Mouse (Mus musculus): ENCODE measurements at regions not wholly inside any gene's neighbourhood (a gene's known extent, or its start where the extent isn't known, plus 50 kb on each side); places are given as distances from the start of the nearest gene placed in this dataset.

- Histone ChIP-seq H3K27me3 (no peaks in the 10 kb centered on the region), H3K9ac (no peak overlapping the region), H3K27ac (no peak overlapping the region), H3K9me3 (no peaks in the 10 kb centered on the region), H3K4me3 (no peak overlapping the region), H3K4me1 (no peaks in the 10 kb centered on the region), H3K36me3 (no peaks in the 10 kb centered on the region), H3K4me2 (replicated peaks) (no peak overlapping the region)
- no peak for ATAC-seq (ENCODE audit: insufficient number of reproducible peaks, insufficient read depth, low FRiP score, low TSS enrichment)
- WGBS: 39% methylated on average over 3 of the region's 3 CpGs
These were observed 147.2 kb upstream of the Plscr5 start for GRCm38 (mm10) chr9:92045472-92045905.

- H3K36me3 ChIP-seq: no peaks in the 10 kb centered on the region
- H3K27me3 ChIP-seq: no peaks in the 10 kb centered on the region
- H3K9ac ChIP-seq: no peak overlapping the region
- WGBS: 81% methylated on average over 9 of the region's 9 CpGs
- no peak overlapping the region for H3K4me3 ChIP-seq
- no peaks in the 10 kb centered on the region for H3K4me1 ChIP-seq
- ATAC-seq (ENCODE audit: insufficient number of reproducible peaks, insufficient read depth, low FRiP score, low TSS enrichment): no peak
- H3K4me2 ChIP-seq (replicated peaks): no peak overlapping the region
- H3K9me3 ChIP-seq: no peaks in the 10 kb centered on the region
- H3K27ac ChIP-seq: no peak overlapping the region
These were observed 148.6 kb upstream of the Plscr5 start for GRCm38 (mm10) chr9:92044161-92044560.

DNA sequence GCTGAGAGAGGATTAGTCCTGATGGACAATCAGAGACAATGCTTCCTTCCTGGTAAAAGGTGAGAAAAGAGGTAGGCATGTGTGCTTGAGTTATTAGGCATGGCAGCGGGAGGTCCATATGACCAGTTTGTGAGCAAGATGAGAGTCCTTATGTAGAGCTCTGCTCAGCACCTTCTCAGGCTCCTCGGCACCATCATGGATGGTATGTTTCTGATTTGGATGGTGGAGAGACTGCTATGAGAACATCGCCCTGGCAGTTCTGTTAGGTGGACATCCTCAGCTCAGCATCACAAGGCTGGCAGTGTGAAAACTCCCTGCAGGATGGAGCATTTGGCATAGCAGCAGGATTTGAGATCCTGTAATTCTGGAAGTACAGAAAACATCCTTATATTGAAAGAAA, 176.2 kb upstream of the Plscr5 start:
- Histone ChIP-seq H3K4me1 (no peaks in the 10 kb centered on the region), H3K36me3 (no peaks in the 10 kb centered on the region), H3K27ac (no peak overlapping the region), H3K4me3 (no peak overlapping the region), H3K4me2 (replicated peaks) (no peak overlapping the region), H3K27me3 (no peaks in the 10 kb centered on the region), H3K9me3 (no peaks in the 10 kb centered on the region), H3K9ac (no peak overlapping the region)
- ATAC-seq (ENCODE audit: insufficient number of reproducible peaks, insufficient read depth, low FRiP score, low TSS enrichment): no peak
- 88% methylated on average over 3 of the region's 3 CpGs for WGBS

- no peak overlapping the region for H3K27ac ChIP-seq
- H3K9ac ChIP-seq: no peak overlapping the region
- H3K9me3 ChIP-seq: no peaks in the 10 kb centered on the region
- no peaks in the 10 kb centered on the region for H3K36me3 ChIP-seq
- no peak overlapping the region for H3K4me3 ChIP-seq
- no peaks in the 10 kb centered on the region for H3K4me1 ChIP-seq
- ATAC-seq (ENCODE audit: insufficient number of reproducible peaks, insufficient read depth, low FRiP score, low TSS enrichment): no peak
- no peak overlapping the region for H3K4me2 ChIP-seq (replicated peaks)
- no peaks in the 10 kb centered on the region for H3K27me3 ChIP-seq
- WGBS: 73% methylated on average over 3 of the region's 3 CpGs
These were observed 176.8 kb upstream of the Plscr5 start for GRCm38 (mm10) chr9:92015923-92016322.

GRCm38 (mm10) chr9:91988240-91988639, 204.5 kb upstream of the Plscr5 start:
- H3K36me3 ChIP-seq: no peaks in the 10 kb centered on the region
- no peaks in the 10 kb centered on the region for H3K9me3 ChIP-seq
- no peak for ATAC-seq (ENCODE audit: insufficient number of reproducible peaks, insufficient read depth, low FRiP score, low TSS enrichment)

DNA sequence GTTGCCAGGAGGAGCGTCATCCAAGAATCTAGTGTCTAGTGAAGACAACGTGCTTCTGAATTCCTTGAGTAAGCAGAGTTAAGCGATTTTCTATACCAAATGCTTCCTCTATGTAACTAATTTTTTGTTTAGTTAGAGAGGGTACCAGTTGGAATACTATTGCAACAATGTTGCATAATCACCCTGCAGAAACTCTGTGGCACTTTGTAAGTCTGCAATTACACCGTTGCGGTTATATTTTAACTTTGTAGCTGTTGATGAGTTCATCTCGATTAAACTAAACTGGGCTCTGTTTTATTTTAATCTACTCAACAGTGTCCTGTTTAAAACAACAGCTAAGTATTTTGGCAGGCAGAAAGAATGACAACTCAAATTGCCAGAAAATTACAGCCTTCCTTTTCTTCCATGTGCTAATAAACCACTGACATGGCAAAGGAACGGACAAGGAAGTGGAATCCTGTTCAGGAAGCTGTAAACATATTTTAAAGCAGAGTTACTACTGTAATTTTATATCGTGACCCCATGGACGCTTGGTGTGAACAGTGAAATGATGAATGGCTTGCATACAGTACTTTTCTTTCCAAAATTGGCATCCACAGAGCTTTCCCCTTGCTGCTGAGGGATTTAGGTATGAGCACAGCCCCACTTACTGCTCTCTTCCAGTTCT, 210.6 kb upstream of the Plscr5 start:
- WGBS: 68% methylated on average over 9 of the region's 9 CpGs
- no peak for ATAC-seq (ENCODE audit: insufficient number of reproducible peaks, insufficient read depth, low FRiP score, low TSS enrichment)
- no peak overlapping the region for H3K4me3 ChIP-seq
- H3K4me1 ChIP-seq: no peaks in the 10 kb centered on the region
- H3K9ac ChIP-seq: no peak overlapping the region
- H3K4me2 ChIP-seq (replicated peaks): no peak overlapping the region
- no peaks in the 10 kb centered on the region for H3K27me3 ChIP-seq
- H3K36me3 ChIP-seq: no peaks in the 10 kb centered on the region
- H3K27ac ChIP-seq: no peak overlapping the region
- H3K9me3 ChIP-seq: no peaks in the 10 kb centered on the region

More at GRCm38 (mm10) chr9:91988240-91988639, 204.5 kb upstream of the Plscr5 start:
- Histone ChIP-seq H3K4me1 (peaks cover 4% of the 10 kb centered on the region; the same call in 1 of the 2 replicates), H3K4me3 (no peak overlapping the region), H3K27ac (no peak overlapping the region), H3K4me2 (replicated peaks) (no peak overlapping the region), H3K27me3 (no peaks in the 10 kb centered on the region), H3K9ac (no peak overlapping the region)
- WGBS: 37% methylated on average over 2 of the region's 2 CpGs

DNA sequence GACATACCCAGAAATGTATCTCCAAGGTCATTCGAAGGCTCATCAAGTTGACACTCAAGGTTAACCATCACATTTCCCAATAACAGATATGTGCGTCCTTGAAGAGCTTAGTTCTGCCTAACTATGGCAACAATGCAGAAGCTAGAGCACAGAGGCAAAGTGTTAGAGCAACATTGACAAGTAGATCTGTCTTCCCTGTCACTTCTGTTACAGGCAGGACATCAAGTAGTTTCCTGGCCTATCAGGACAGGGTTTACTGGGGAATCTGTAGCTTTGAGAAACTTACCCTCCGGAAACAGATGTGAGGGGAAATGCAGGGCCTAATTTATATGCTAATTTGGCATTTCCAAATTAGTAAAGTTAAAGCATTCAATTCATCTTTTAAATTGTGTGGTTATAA, 211.2 kb upstream of the Plscr5 start:
- H3K36me3 ChIP-seq: no peaks in the 10 kb centered on the region
- H3K27me3 ChIP-seq: no peaks in the 10 kb centered on the region
- H3K27ac ChIP-seq: no peak overlapping the region
- H3K4me1 ChIP-seq: no peaks in the 10 kb centered on the region
- H3K4me3 ChIP-seq: no peak overlapping the region
- H3K9me3 ChIP-seq: no peaks in the 10 kb centered on the region
- H3K4me2 ChIP-seq (replicated peaks): no peak overlapping the region
- ATAC-seq (ENCODE audit: insufficient number of reproducible peaks, insufficient read depth, low FRiP score, low TSS enrichment): no peak
- H3K9ac ChIP-seq: no peak overlapping the region
- WGBS: 81% methylated on average over 3 of the region's 3 CpGs

DNA sequence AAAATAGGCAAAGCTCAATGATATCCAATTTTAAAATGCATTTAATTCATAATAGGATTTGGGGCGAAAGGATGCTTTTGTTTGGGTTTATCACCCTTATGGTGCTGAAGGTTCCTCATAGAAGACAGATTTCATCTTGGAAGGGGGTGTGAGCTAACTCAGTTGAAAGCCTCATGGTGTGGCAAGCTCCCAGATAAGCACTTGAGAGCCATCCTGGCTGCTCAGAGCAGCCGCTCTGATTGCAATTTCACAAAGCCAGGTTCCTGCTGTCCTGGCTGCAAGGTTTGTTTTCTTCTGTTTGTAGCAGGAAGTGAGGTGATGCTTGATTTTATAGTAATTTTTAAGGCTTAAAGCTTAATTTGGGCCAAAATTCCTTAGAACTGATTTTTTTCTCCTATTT, 228.7 kb upstream of the Plscr5 start:
- Histone ChIP-seq H3K27ac (no peak overlapping the region), H3K9me3 (no peaks in the 10 kb centered on the region)
- 78% methylated on average over 2 of the region's 2 CpGs for WGBS

DNA sequence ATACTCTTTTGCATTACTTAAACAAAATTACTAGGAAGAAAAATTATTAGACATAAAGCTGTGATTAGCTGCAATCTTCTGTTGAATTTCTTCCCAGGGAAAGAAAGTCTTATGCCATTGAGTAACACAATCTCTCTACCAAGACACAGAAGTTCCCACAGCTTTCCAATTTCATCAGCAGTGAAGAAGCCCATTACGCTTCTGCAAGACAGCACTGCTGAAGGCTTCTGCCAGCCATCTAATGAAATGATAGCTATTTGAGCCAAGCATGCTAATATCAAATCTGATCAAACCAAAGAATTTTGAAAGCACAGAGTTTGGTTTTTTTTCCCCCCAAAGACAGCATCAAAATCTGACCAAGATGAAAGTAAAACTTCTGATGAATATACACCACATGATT, 230.0 kb upstream of the Plscr5 start:
- H3K4me3 ChIP-seq: no peak overlapping the region
- WGBS: 66% methylated on average over 1 of the region's 1 CpGs
- H3K4me2 ChIP-seq (replicated peaks): no peak overlapping the region

More for the DNA sequence above, 228.7 kb upstream of the Plscr5 start:
- no peak overlapping the region for H3K9ac ChIP-seq
- no peak overlapping the region for H3K4me3 ChIP-seq
- no peaks in the 10 kb centered on the region for H3K36me3 ChIP-seq
- H3K4me1 ChIP-seq: no peaks in the 10 kb centered on the region
- H3K27me3 ChIP-seq: no peaks in the 10 kb centered on the region
- no peak for ATAC-seq (ENCODE audit: insufficient number of reproducible peaks, insufficient read depth, low FRiP score, low TSS enrichment)
- no peak overlapping the region for H3K4me2 ChIP-seq (replicated peaks)

GRCm38 (mm10) chr9:91961666-91962065, 231.1 kb upstream of the Plscr5 start:
- Histone ChIP-seq H3K36me3 (no peaks in the 10 kb centered on the region), H3K27me3 (no peaks in the 10 kb centered on the region), H3K9ac (no peak overlapping the region), H3K9me3 (no peaks in the 10 kb centered on the region), H3K4me2 (replicated peaks) (no peak overlapping the region), H3K27ac (no peak overlapping the region), H3K4me1 (no peaks in the 10 kb centered on the region), H3K4me3 (no peak overlapping the region)
- no peak for ATAC-seq (ENCODE audit: insufficient number of reproducible peaks, insufficient read depth, low FRiP score, low TSS enrichment)
- WGBS: 90% methylated on average over 1 of the region's 1 CpGs

More for the DNA sequence above, 230.0 kb upstream of the Plscr5 start:
- H3K4me1 ChIP-seq: no peaks in the 10 kb centered on the region
- no peak overlapping the region for H3K27ac ChIP-seq
- no peaks in the 10 kb centered on the region for H3K36me3 ChIP-seq
- H3K9ac ChIP-seq: no peak overlapping the region
- ATAC-seq (ENCODE audit: insufficient number of reproducible peaks, insufficient read depth, low FRiP score, low TSS enrichment): no peak
- no peaks in the 10 kb centered on the region for H3K9me3 ChIP-seq
- H3K27me3 ChIP-seq: no peaks in the 10 kb centered on the region

DNA sequence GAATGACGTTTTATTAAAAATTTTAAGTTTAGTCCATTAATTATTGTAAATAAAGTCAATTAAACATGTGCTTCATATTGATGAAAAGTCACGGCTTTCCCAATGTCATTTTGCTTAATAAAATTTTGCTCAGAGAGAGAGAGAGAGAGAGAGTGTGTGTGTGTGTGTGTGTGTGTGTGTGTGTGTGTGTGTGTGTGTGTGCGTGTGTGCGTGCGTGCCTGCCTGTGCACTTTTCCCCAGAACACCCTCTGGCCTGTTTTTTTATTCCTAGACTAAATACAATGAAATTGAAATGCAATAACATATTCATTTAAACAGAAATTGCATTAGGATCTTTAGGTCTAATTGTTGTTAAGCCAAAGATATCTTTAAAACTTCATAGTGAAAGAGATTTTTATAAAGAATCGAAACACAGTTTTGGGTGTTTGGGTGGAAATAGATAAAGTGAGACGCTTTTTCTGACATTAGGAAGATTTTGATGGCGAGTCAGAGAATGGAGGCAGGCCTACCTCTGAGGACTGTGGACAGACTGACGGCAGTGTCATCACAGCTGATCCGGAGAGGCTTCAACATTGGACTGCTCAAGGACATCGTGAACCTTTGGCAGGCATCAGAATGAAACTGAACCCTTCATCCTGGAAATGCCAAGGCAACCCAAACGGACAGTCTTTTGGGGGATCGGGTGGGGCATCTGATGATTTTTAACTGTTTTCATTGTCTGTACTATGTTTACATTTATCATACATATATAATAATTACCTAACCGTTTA, 232.0 kb upstream of the Plscr5 start:
- no peak overlapping the region for H3K9ac ChIP-seq
- H3K4me2 ChIP-seq (replicated peaks): no peak overlapping the region
- no peak for ATAC-seq (ENCODE audit: insufficient number of reproducible peaks, insufficient read depth, low FRiP score, low TSS enrichment)
- H3K4me1 ChIP-seq: no peaks in the 10 kb centered on the region
- H3K27ac ChIP-seq: no peak overlapping the region
- no peaks in the 10 kb centered on the region for H3K9me3 ChIP-seq
- 78% methylated on average over 14 of the region's 14 CpGs for WGBS
- H3K27me3 ChIP-seq: no peaks in the 10 kb centered on the region
- H3K4me3 ChIP-seq: no peak overlapping the region
- H3K36me3 ChIP-seq: no peaks in the 10 kb centered on the region

GRCm38 (mm10) chr9:91959592-91959991, 233.1 kb upstream of the Plscr5 start:
- H3K27ac ChIP-seq: no peak overlapping the region
- 32% methylated on average over 1 of the region's 1 CpGs for WGBS
- no peak overlapping the region for H3K4me3 ChIP-seq
- no peaks in the 10 kb centered on the region for H3K9me3 ChIP-seq
- no peak for ATAC-seq (ENCODE audit: insufficient number of reproducible peaks, insufficient read depth, low FRiP score, low TSS enrichment)
- H3K27me3 ChIP-seq: no peaks in the 10 kb centered on the region
- H3K4me2 ChIP-seq (replicated peaks): no peak overlapping the region
- H3K4me1 ChIP-seq: no peaks in the 10 kb centered on the region
- H3K9ac ChIP-seq: no peak overlapping the region
- no peaks in the 10 kb centered on the region for H3K36me3 ChIP-seq
